Mouse (Mus musculus): ENCODE results near the gene Irf1. TPM values are rescaled to one million over a fixed set of nuclear protein-coding genes. Genes with fewer than 3 reads are reported as not detected.

Irf1 gene
- polyA plus RNA-seq (2014; fragmentation: Nextera tagmentation; extraction: Ambion mirVana), result 34.3 and 35.5 TPM in 2 replicates

- H3K4me2 ChIP-seq (ENCODE audit: low read length), result peak within 1 kb of the TSS; percentile 75
- H3K27me3 ChIP-seq (replicated peaks; ENCODE audit: control insufficient read depth, insufficient read depth, low read length), result no peaks in the 10 kb centered on the region
- no peaks in the 10 kb centered on the region for H3K9me3 ChIP-seq (ENCODE audit: control insufficient read depth, low read length)
- ATAC-seq (replicated peaks; ENCODE audit: low FRiP score, low TSS enrichment, low read depth) (peak; percentile 92), DNase-seq (ENCODE audit: low spot score) (no peak)
- H3K27ac ChIP-seq (ENCODE audit: low read depth), result peak within 1 kb of the TSS; percentile 87
- under 1% methylated on average over 40 of the region's 40 CpGs for WGBS
- H3K36me3 ChIP-seq (ENCODE audit: control insufficient read depth, insufficient read depth, low read length), result peaks cover 23% of the 10 kb centered on the region
- peaks cover 16% of the 10 kb centered on the region; the same call in 1 of the 2 replicates for H3K4me1 ChIP-seq (replicated peaks; ENCODE audit: control insufficient read depth, insufficient read depth, low read length)
- peak within 1 kb of the TSS; percentile 73 for H3K9ac ChIP-seq (ENCODE audit: low read length)
- H3K4me3 ChIP-seq (ENCODE audit: low read depth, low read length), result peak within 1 kb of the TSS; percentile 88
Measured at GRCm38 (mm10) chr11:53769760-53770124, at the start of gene Irf1. Gene Irf1 (plus strand): TSS chr11:53770014.

DNA sequence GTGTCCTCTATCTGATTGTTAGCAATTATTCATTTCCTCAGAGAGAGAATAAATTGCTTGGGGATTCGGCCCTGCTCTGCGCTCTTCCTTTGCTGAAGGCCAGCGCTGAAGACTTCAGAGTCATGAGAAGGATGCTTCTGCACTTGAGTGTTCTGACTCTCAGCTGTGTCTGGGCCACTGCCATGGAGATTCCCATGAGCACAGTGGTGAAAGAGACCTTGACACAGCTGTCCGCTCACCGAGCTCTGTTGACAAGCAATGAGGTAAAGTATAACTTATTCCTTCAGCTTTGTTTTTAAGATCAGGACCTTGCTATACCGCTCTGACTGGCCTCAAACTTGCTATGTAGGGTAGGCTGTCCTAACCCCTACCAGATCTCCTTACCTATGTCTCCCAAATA lies 49.1 kb upstream of the Irf1 start, which contains the start of gene Il5:
Gene Il5 (plus strand): TSS at position 80 of the 400 bp plus-strand sequence.
- Histone ChIP-seq H3K9me3 (ENCODE audit: control insufficient read depth, low read length) (no peaks in the 10 kb centered on the region), H3K27me3 (replicated peaks; ENCODE audit: control insufficient read depth, insufficient read depth, low read length) (no peaks in the 10 kb centered on the region), H3K4me2 (ENCODE audit: low read length) (no peak within 1 kb of the TSS), H3K4me1 (replicated peaks; ENCODE audit: control insufficient read depth, insufficient read depth, low read length) (no peaks in the 10 kb centered on the region), H3K27ac (ENCODE audit: low read depth) (no peak within 1 kb of the TSS), H3K9ac (ENCODE audit: low read length) (no peak within 1 kb of the TSS), H3K4me3 (ENCODE audit: low read depth, low read length) (no peak within 1 kb of the TSS), H3K36me3 (ENCODE audit: control insufficient read depth, insufficient read depth, low read length) (no peaks in the 10 kb centered on the region)
- WGBS, result 81% methylated on average over 6 of the region's 6 CpGs
- no peak for ATAC-seq (replicated peaks; ENCODE audit: low FRiP score, low TSS enrichment, low read depth)
- DNase-seq (ENCODE audit: low spot score), result no peak

DNA sequence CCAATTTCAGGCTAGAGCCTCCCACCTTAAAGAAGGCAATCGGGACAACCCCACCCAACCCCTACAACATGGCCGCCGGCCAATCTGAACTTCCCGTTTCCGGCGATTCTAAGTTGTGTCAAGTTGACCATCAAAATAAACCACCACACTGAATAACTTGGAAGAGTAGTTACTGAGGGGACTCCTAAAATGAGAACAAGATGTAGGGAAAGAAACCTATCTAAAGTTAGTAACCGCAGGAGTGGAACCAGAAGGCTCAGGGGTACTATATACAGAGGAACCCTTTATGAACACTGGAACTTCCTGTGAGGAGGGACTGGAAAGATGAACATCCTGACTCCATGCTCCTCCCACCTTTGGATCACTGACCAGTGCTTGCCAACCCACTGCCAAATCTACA lies 38.4 kb upstream of the Irf1 start:
- H3K27ac ChIP-seq (ENCODE audit: low read depth), result no peak overlapping the region
- H3K4me2 ChIP-seq (ENCODE audit: low read length), result no peak overlapping the region
- no peak for ATAC-seq (replicated peaks; ENCODE audit: low FRiP score, low TSS enrichment, low read depth)
- no peaks in the 10 kb centered on the region for H3K27me3 ChIP-seq (replicated peaks; ENCODE audit: control insufficient read depth, insufficient read depth, low read length)
- WGBS, result 98% methylated on average over 7 of the region's 7 CpGs
- H3K36me3 ChIP-seq (ENCODE audit: control insufficient read depth, insufficient read depth, low read length), result no peaks in the 10 kb centered on the region
- no peak overlapping the region for H3K9ac ChIP-seq (ENCODE audit: low read length)
- no peaks in the 10 kb centered on the region for H3K4me1 ChIP-seq (replicated peaks; ENCODE audit: control insufficient read depth, insufficient read depth, low read length)
- no peak for DNase-seq (ENCODE audit: low spot score)
- H3K4me3 ChIP-seq (ENCODE audit: low read depth, low read length), result no peak overlapping the region
- no peaks in the 10 kb centered on the region for H3K9me3 ChIP-seq (ENCODE audit: control insufficient read depth, low read length)

GRCm38 (mm10) chr11:53732244-53732643 lies 37.6 kb upstream of the Irf1 start:
- H3K4me1 ChIP-seq (replicated peaks; ENCODE audit: control insufficient read depth, insufficient read depth, low read length), result no peaks in the 10 kb centered on the region
- no peak overlapping the region for H3K27ac ChIP-seq (ENCODE audit: low read depth)
- no peaks in the 10 kb centered on the region for H3K9me3 ChIP-seq (ENCODE audit: control insufficient read depth, low read length)
- H3K36me3 ChIP-seq (ENCODE audit: control insufficient read depth, insufficient read depth, low read length), result no peaks in the 10 kb centered on the region
- no peak overlapping the region for H3K9ac ChIP-seq (ENCODE audit: low read length)
- 86% methylated on average over 8 of the region's 8 CpGs for WGBS
- DNase-seq (ENCODE audit: low spot score) (no peak), ATAC-seq (replicated peaks; ENCODE audit: low FRiP score, low TSS enrichment, low read depth) (no peak)
- no peak overlapping the region for H3K4me3 ChIP-seq (ENCODE audit: low read depth, low read length)
- no peak overlapping the region for H3K4me2 ChIP-seq (ENCODE audit: low read length)
- H3K27me3 ChIP-seq (replicated peaks; ENCODE audit: control insufficient read depth, insufficient read depth, low read length), result no peaks in the 10 kb centered on the region

GRCm38 (mm10) chr11:53733824-53734223 lies 36.0 kb upstream of the Irf1 start:
- no peak for DNase-seq (ENCODE audit: low spot score)
- Histone ChIP-seq H3K36me3 (ENCODE audit: control insufficient read depth, insufficient read depth, low read length) (no peaks in the 10 kb centered on the region), H3K27ac (ENCODE audit: low read depth) (no peak overlapping the region), H3K27me3 (replicated peaks; ENCODE audit: control insufficient read depth, insufficient read depth, low read length) (no peaks in the 10 kb centered on the region), H3K9me3 (ENCODE audit: control insufficient read depth, low read length) (no peaks in the 10 kb centered on the region), H3K9ac (ENCODE audit: low read length) (no peak overlapping the region), H3K4me1 (replicated peaks; ENCODE audit: control insufficient read depth, insufficient read depth, low read length) (no peaks in the 10 kb centered on the region), H3K4me2 (ENCODE audit: low read length) (no peak overlapping the region), H3K4me3 (ENCODE audit: low read depth, low read length) (no peak overlapping the region)
- ATAC-seq (replicated peaks; ENCODE audit: low FRiP score, low TSS enrichment, low read depth), result no peak
- 86% methylated on average over 7 of the region's 7 CpGs for WGBS

DNA sequence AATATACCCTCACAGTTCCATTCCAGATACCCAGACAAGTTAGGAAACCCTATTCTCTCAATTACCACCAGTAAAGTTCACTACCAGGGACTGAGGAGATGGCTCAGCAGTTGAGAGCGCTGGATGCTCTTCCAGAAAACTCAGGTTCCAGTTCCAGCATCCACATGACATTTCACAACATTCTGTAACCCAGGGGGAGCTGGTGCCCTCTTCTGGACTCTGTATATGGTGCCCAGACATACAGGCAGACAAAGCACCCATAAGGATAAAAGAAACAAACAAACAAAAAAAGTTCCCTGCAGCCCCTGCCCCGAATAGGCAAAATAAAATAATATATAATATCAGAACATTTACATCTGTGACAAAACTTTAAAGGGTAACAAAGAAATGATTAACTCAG lies 35.4 kb upstream of the Irf1 start:
- no peaks in the 10 kb centered on the region for H3K27me3 ChIP-seq (replicated peaks; ENCODE audit: control insufficient read depth, insufficient read depth, low read length)
- H3K9ac ChIP-seq (ENCODE audit: low read length), result no peak overlapping the region
- no peaks in the 10 kb centered on the region for H3K9me3 ChIP-seq (ENCODE audit: control insufficient read depth, low read length)
- no peak for DNase-seq (ENCODE audit: low spot score)
- H3K4me2 ChIP-seq (ENCODE audit: low read length), result no peak overlapping the region
- ATAC-seq (replicated peaks; ENCODE audit: low FRiP score, low TSS enrichment, low read depth), result no peak
- 76% methylated on average over 2 of the region's 2 CpGs for WGBS
- no peak overlapping the region for H3K27ac ChIP-seq (ENCODE audit: low read depth)
- H3K4me3 ChIP-seq (ENCODE audit: low read depth, low read length), result no peak overlapping the region
- H3K36me3 ChIP-seq (ENCODE audit: control insufficient read depth, insufficient read depth, low read length), result no peaks in the 10 kb centered on the region
- no peaks in the 10 kb centered on the region for H3K4me1 ChIP-seq (replicated peaks; ENCODE audit: control insufficient read depth, insufficient read depth, low read length)

- Histone ChIP-seq H3K36me3 (ENCODE audit: control insufficient read depth, insufficient read depth, low read length) (no peaks in the 10 kb centered on the region), H3K4me2 (ENCODE audit: low read length) (peak overlapping the region; percentile 44; the same call in 1 of the 2 replicates), H3K27me3 (replicated peaks; ENCODE audit: control insufficient read depth, insufficient read depth, low read length) (no peaks in the 10 kb centered on the region), H3K9ac (ENCODE audit: low read length) (no peak overlapping the region), H3K4me3 (ENCODE audit: low read depth, low read length) (no peak overlapping the region), H3K27ac (ENCODE audit: low read depth) (no peak overlapping the region), H3K9me3 (ENCODE audit: control insufficient read depth, low read length) (no peaks in the 10 kb centered on the region), H3K4me1 (replicated peaks; ENCODE audit: control insufficient read depth, insufficient read depth, low read length) (no peaks in the 10 kb centered on the region)
- ATAC-seq (replicated peaks; ENCODE audit: low FRiP score, low TSS enrichment, low read depth), result no peak
- DNase-seq (ENCODE audit: low spot score), result no peak
- 70% methylated on average over 18 of the region's 18 CpGs for WGBS
Measured at GRCm38 (mm10) chr11:53734970-53735681, 34.7 kb upstream of the Irf1 start.

GRCm38 (mm10) chr11:53735682-53736245 lies 34.0 kb upstream of the Irf1 start:
- no peak overlapping the region for H3K4me3 ChIP-seq (ENCODE audit: low read depth, low read length)
- 28% methylated on average over 17 of the region's 17 CpGs for WGBS

More at GRCm38 (mm10) chr11:53735682-53736245, 34.0 kb upstream of the Irf1 start:
- Histone ChIP-seq H3K36me3 (ENCODE audit: control insufficient read depth, insufficient read depth, low read length) (no peaks in the 10 kb centered on the region), H3K9me3 (ENCODE audit: control insufficient read depth, low read length) (no peaks in the 10 kb centered on the region), H3K4me2 (ENCODE audit: low read length) (peak overlapping the region; percentile 44), H3K4me1 (replicated peaks; ENCODE audit: control insufficient read depth, insufficient read depth, low read length) (no peaks in the 10 kb centered on the region), H3K27ac (ENCODE audit: low read depth) (no peak overlapping the region), H3K9ac (ENCODE audit: low read length) (peak overlapping the region; percentile 35; the same call in 1 of the 2 replicates), H3K27me3 (replicated peaks; ENCODE audit: control insufficient read depth, insufficient read depth, low read length) (no peaks in the 10 kb centered on the region)
- peak; percentile 81 for DNase-seq (ENCODE audit: low spot score)
- peak; percentile 82 for ATAC-seq (replicated peaks; ENCODE audit: low FRiP score, low TSS enrichment, low read depth)
